Mouse (Mus musculus) embryonic fibroblast, embryonic 13.5 days (primary cell): ENCODE data around the gene Mx1.

Experiments
- CTCF ChIP-seq: IDR thresholded peaks from 2 replicates; pipeline ENCODE4 v1.5.1; 2011; ENCODE audit warnings: mild to moderate bottlenecking, control low read depth, low read length, moderate library complexity, borderline replicate concordance; ENCODE audit not compliant: insufficient read depth
- POLR2A ChIP-seq: IDR thresholded peaks from 2 replicates; pipeline ENCODE4 v1.6.1; 2011; ENCODE audit warnings: low read depth, mild to moderate bottlenecking, control low read depth, low read length, moderate library complexity

- no peak for TF ChIP-seq CTCF
- TF ChIP-seq POLR2A, result no peak
Observed at GRCm38 (mm10) chr16:97511495-97511894, 48.8 kb upstream of the Mx1 start.
